Mouse (Mus musculus): Measurements from ENCODE around the gene Itfg1. TPM values are rescaled to one million over a fixed set of nuclear protein-coding genes. Genes with fewer than 3 reads are reported as not detected.
"Not testable (repeated sequence)": the region's sequence is repeated elsewhere in the genome, so short reads cannot be mapped to it uniquely, and the experiment has no call there.

Gene Itfg1
- polyA plus RNA-seq, 1 experiment from 2014 or later: 87.3 TPM

GRCm38 (mm10) chr8:85854220-85855123 is 13.8 kb upstream of the Itfg1 start:
- Histone ChIP-seq H3K4me1 (ENCODE audit: control insufficient read depth, insufficient read depth, low read length) (no peaks in the 10 kb centered on the region), H3K36me3 (replicated peaks; ENCODE audit: control insufficient read depth, insufficient read depth, low read depth, low read length) (no peaks in the 10 kb centered on the region), H3K9ac (replicated peaks; ENCODE audit: low read length) (no peak overlapping the region), H3K27ac (replicated peaks; ENCODE audit: low read depth, low read length) (no peak overlapping the region), H3K4me3 (ENCODE audit: low read depth, low read length) (no peak overlapping the region), H3K27me3 (ENCODE audit: control insufficient read depth, insufficient read depth, low read length) (no peaks in the 10 kb centered on the region), H3K4me2 (ENCODE audit: low read depth, low read length) (no peak overlapping the region), H3K9me3 (replicated peaks; ENCODE audit: control insufficient read depth, low read length) (no peaks in the 10 kb centered on the region)
- no peak for DNase-seq (ENCODE audit: low spot score)
- ATAC-seq (replicated peaks; ENCODE audit: insufficient number of reproducible peaks, low FRiP score, low TSS enrichment, low read depth): no peak
- 89% methylated on average over 19 of the region's 19 CpGs for WGBS

DNA sequence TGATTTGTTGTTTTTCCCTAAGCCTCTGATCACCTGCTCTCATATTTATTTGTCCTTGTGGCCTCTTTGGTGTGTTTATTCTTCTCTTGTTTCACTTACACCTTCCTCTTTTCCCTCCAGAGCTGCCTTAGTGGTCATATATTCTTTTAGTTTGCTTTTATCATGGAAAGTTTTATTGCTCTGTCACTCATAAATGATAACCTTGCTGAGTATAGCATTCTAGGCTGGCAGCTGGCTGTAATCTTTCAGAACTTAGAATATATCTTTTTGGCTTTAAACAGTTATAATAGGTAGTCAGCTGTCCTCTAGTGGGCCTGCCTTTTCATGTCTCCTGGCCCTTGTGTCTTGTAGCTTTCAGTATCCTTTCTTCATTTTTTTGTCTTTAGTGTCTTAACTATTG is 5.2 kb upstream of the Itfg1 start:
- no peaks in the 10 kb centered on the region for H3K4me1 ChIP-seq (ENCODE audit: control insufficient read depth, insufficient read depth, low read length)
- H3K27me3 ChIP-seq (ENCODE audit: control insufficient read depth, insufficient read depth, low read length): no peaks in the 10 kb centered on the region
- H3K4me3 ChIP-seq (ENCODE audit: low read depth, low read length): no peak overlapping the region
- DNase-seq (ENCODE audit: low spot score) (no peak), ATAC-seq (replicated peaks; ENCODE audit: insufficient number of reproducible peaks, low FRiP score, low TSS enrichment, low read depth) (no peak)
- H3K27ac ChIP-seq (replicated peaks; ENCODE audit: low read depth, low read length): no peak overlapping the region
- H3K36me3 ChIP-seq (replicated peaks; ENCODE audit: control insufficient read depth, insufficient read depth, low read depth, low read length): no peaks in the 10 kb centered on the region
- no peaks in the 10 kb centered on the region for H3K9me3 ChIP-seq (replicated peaks; ENCODE audit: control insufficient read depth, low read length)
- no peak overlapping the region for H3K9ac ChIP-seq (replicated peaks; ENCODE audit: low read length)
- H3K4me2 ChIP-seq (ENCODE audit: low read depth, low read length): no peak overlapping the region

DNA sequence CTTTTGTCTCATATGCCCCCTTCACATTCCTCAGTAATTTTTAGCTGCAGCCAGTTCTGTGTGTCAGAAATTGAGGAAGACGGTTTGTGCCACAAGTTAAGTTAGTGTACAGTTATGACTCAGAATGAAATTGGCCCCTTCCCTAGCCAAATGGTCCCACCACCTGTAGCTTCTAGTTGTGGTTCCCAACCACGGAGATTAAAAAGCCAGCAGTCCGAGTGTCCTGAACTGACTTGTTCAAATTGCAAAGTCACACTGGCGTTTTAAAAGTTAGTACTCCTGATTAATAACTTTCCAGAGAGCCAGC is 721 bp upstream of the Itfg1 start:
- 13% methylated on average over 4 of the region's 4 CpGs for WGBS
- no peaks in the 10 kb centered on the region for H3K9me3 ChIP-seq (replicated peaks; ENCODE audit: control insufficient read depth, low read length)
- H3K27ac ChIP-seq (replicated peaks; ENCODE audit: low read depth, low read length): peak overlapping the region; percentile 20; the same call in 1 of the 2 replicates
- no peaks in the 10 kb centered on the region for H3K27me3 ChIP-seq (ENCODE audit: control insufficient read depth, insufficient read depth, low read length)
- H3K4me3 ChIP-seq (ENCODE audit: low read depth, low read length): peak overlapping the region; percentile 72
- ATAC-seq (replicated peaks; ENCODE audit: insufficient number of reproducible peaks, low FRiP score, low TSS enrichment, low read depth) (no peak), DNase-seq (ENCODE audit: low spot score) (no peak)
- peak overlapping the region; percentile 57 for H3K4me2 ChIP-seq (ENCODE audit: low read depth, low read length)
- no peaks in the 10 kb centered on the region for H3K36me3 ChIP-seq (replicated peaks; ENCODE audit: control insufficient read depth, insufficient read depth, low read depth, low read length)
- peak overlapping the region; percentile 86 for H3K9ac ChIP-seq (replicated peaks; ENCODE audit: low read length)
- no peaks in the 10 kb centered on the region for H3K4me1 ChIP-seq (ENCODE audit: control insufficient read depth, insufficient read depth, low read length)

DNA sequence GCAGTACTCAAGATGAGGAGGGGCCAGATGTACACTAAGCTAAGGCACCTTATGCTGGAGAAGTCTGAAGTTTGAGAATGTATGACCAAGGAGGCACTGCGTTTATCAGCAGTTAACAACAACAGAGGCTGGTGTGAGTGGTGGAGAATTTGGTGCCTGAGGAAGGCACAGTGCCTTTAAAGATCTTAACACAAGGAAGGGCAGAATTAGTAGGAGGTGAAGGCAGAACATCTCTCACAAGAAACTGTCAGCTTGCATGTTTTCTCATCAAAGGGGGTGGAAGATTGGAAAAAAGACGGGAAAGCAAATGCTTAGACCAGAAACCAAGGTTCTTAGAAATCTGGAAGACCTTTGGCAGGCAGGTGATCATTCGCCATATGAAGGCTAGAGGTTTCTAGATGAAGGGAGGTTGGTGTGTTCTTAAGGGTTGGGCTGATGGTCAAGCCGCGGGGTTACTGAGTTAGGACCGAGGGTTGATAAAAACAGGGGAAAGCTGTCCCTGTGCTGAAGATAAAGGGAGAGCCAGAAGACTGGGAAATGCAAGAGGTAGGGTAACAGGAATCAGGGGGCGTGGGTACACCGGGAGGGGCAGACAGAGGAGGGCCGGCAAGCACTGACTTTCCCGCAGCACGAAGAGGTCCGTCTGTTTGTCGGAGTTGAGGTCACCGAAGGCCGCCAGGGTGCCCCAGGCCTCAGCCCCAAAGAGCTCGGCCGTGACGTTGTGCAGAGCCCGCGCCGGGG is 635 bp downstream of the Itfg1 start:
- Histone ChIP-seq H3K4me1 (ENCODE audit: control insufficient read depth, insufficient read depth, low read length) (no peaks in the 10 kb centered on the region), H3K27me3 (ENCODE audit: control insufficient read depth, insufficient read depth, low read length) (no peaks in the 10 kb centered on the region), H3K9me3 (replicated peaks; ENCODE audit: control insufficient read depth, low read length) (no peaks in the 10 kb centered on the region), H3K4me2 (ENCODE audit: low read depth, low read length) (peak overlapping the region; percentile 41), H3K9ac (replicated peaks; ENCODE audit: low read length) (peak overlapping the region; percentile 86), H3K4me3 (ENCODE audit: low read depth, low read length) (peak overlapping the region; percentile 72), H3K36me3 (replicated peaks; ENCODE audit: control insufficient read depth, insufficient read depth, low read depth, low read length) (no peaks in the 10 kb centered on the region), H3K27ac (replicated peaks; ENCODE audit: low read depth, low read length) (peak overlapping the region; percentile 82)
- DNase-seq (ENCODE audit: low spot score): no peak
- 2% methylated on average over 18 of the region's 21 CpGs for WGBS
- no peak for ATAC-seq (replicated peaks; ENCODE audit: insufficient number of reproducible peaks, low FRiP score, low TSS enrichment, low read depth)

DNA sequence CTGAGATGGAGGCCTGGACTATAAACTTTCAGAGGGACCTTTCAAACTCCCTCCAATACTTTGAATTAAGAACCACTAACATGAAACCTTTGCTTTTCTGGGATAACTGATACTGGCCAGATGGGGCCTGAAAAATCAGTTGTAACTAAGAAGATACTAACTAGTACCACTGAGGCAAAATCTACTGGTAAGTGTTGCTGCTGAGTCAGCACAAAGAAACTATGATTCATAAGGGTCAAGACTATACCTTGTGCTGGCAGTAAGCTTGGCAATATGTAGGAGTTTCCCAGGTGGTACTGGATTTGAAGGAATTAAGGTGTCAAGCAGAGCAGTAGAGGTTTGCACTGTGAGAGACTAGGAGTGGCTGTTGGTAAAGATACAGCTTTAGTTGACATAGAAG is 27.1 kb downstream of the Itfg1 start:
- no peak for ATAC-seq (replicated peaks; ENCODE audit: insufficient number of reproducible peaks, low FRiP score, low TSS enrichment, low read depth)
- Histone ChIP-seq H3K9me3 (replicated peaks; ENCODE audit: control insufficient read depth, low read length) (no peaks in the 10 kb centered on the region), H3K36me3 (replicated peaks; ENCODE audit: control insufficient read depth, insufficient read depth, low read depth, low read length) (no peaks in the 10 kb centered on the region), H3K27ac (replicated peaks; ENCODE audit: low read depth, low read length) (no peak overlapping the region), H3K9ac (replicated peaks; ENCODE audit: low read length) (no peak overlapping the region), H3K27me3 (ENCODE audit: control insufficient read depth, insufficient read depth, low read length) (no peaks in the 10 kb centered on the region), H3K4me2 (ENCODE audit: low read depth, low read length) (no peak overlapping the region), H3K4me3 (ENCODE audit: low read depth, low read length) (no peak overlapping the region), H3K4me1 (ENCODE audit: control insufficient read depth, insufficient read depth, low read length) (no peaks in the 10 kb centered on the region)
- DNase-seq (ENCODE audit: low spot score): no peak

DNA sequence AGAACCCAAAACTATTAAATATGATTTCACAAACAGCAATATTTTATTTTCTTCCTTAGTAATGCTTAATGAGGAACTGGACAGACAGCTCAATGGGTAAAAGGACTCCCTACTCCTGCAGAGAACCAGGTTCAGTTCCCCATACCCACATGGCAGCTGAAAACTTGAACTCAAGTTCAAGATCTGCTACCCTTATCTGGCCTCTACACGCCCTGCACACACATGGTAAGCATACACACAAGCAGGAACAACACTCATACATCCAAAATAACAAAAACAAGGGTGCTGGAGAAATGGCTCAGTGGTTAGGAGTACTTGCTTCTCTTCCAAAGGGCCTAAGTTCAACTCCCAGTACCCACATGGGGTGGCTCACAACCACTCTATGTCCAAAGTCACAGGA is 39.3 kb downstream of the Itfg1 start:
- 82% methylated on average over 1 of the region's 1 CpGs for WGBS
- no peak for ATAC-seq (replicated peaks; ENCODE audit: insufficient number of reproducible peaks, low FRiP score, low TSS enrichment, low read depth)
- Histone ChIP-seq H3K27me3 (ENCODE audit: control insufficient read depth, insufficient read depth, low read length) (no peaks in the 10 kb centered on the region), H3K9ac (replicated peaks; ENCODE audit: low read length) (no peak overlapping the region), H3K36me3 (replicated peaks; ENCODE audit: control insufficient read depth, insufficient read depth, low read depth, low read length) (no peaks in the 10 kb centered on the region), H3K9me3 (replicated peaks; ENCODE audit: control insufficient read depth, low read length) (no peaks in the 10 kb centered on the region), H3K27ac (replicated peaks; ENCODE audit: low read depth, low read length) (no peak overlapping the region), H3K4me2 (ENCODE audit: low read depth, low read length) (no peak overlapping the region), H3K4me3 (ENCODE audit: low read depth, low read length) (no peak overlapping the region), H3K4me1 (ENCODE audit: control insufficient read depth, insufficient read depth, low read length) (no peaks in the 10 kb centered on the region)
- DNase-seq (ENCODE audit: low spot score): no peak

GRCm38 (mm10) chr8:85800164-85800563 is 40.6 kb downstream of the Itfg1 start:
- Histone ChIP-seq H3K4me3 (ENCODE audit: low read depth, low read length) (no peak overlapping the region), H3K4me1 (ENCODE audit: control insufficient read depth, insufficient read depth, low read length) (no peaks in the 10 kb centered on the region), H3K27ac (replicated peaks; ENCODE audit: low read depth, low read length) (no peak overlapping the region), H3K36me3 (replicated peaks; ENCODE audit: control insufficient read depth, insufficient read depth, low read depth, low read length) (no peaks in the 10 kb centered on the region), H3K9ac (replicated peaks; ENCODE audit: low read length) (no peak overlapping the region), H3K9me3 (replicated peaks; ENCODE audit: control insufficient read depth, low read length) (no peaks in the 10 kb centered on the region), H3K27me3 (ENCODE audit: control insufficient read depth, insufficient read depth, low read length) (no peaks in the 10 kb centered on the region), H3K4me2 (ENCODE audit: low read depth, low read length) (no peak overlapping the region)
- WGBS: 94% methylated on average over 1 of the region's 1 CpGs
- no peak for ATAC-seq (replicated peaks; ENCODE audit: insufficient number of reproducible peaks, low FRiP score, low TSS enrichment, low read depth)
- no peak for DNase-seq (ENCODE audit: low spot score)

- not testable (repeated sequence) for H3K27ac ChIP-seq (replicated peaks; ENCODE audit: low read depth, low read length); ATAC-seq (replicated peaks; ENCODE audit: insufficient number of reproducible peaks, low FRiP score, low TSS enrichment, low read depth); H3K9ac ChIP-seq (replicated peaks; ENCODE audit: low read length); H3K27me3 ChIP-seq (ENCODE audit: control insufficient read depth, insufficient read depth, low read length); H3K4me2 ChIP-seq (ENCODE audit: low read depth, low read length); H3K9me3 ChIP-seq (replicated peaks; ENCODE audit: control insufficient read depth, low read length); H3K36me3 ChIP-seq (replicated peaks; ENCODE audit: control insufficient read depth, insufficient read depth, low read depth, low read length); DNase-seq (ENCODE audit: low spot score); H3K4me3 ChIP-seq (ENCODE audit: low read depth, low read length); H3K4me1 ChIP-seq (ENCODE audit: control insufficient read depth, insufficient read depth, low read length)
- 98% methylated on average over 1 of the region's 1 CpGs for WGBS
Measured at GRCm38 (mm10) chr8:85796392-85796791, 44.3 kb downstream of the Itfg1 start.

Measured in embryonic facial prominence, embryonic 11.5 days (tissue).